17 mouse cellular contexts compared by ENCODE assay signal in the genomic region with DNA sequence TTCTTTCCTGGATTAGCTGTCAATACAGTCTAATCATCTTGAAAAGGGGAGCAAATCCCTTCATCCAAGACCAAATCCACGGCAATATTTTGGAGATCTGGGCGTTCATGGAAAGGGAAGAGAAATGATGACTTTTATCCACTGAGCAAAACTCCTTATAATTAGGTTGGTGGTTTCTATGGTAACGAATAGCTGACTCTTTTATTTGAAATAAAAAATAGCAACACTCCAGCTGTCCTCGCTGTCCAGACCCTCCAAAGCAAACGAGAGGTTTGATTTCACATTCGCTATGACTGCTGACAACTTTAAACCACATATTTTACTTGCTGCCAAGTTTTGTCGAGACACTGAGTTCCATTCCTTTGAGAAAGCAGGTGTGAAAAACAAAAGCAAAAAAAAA.
"Had no signal": no experiment of that assay in that cellular context is flagged by ENCODE, and none has a peak within 500 bp of the region (broad histone marks: within the 10 kb centered on the region; RNA-seq: fewer than 3 reads in every experiment).

No protein-coding gene starts in this region.

- H3K4me3 ChIP-seq: limb, embryonic 10.5 days; liver, embryonic 15.5 days; lung, embryonic 15.5 days; megakaryocyte, embryonic 14.5 days; neural tube, embryonic 15.5 days had no signal

- H3K9ac ChIP-seq: liver, embryonic 15.5 days; lung, embryonic 15.5 days; neural tube, embryonic 15.5 days had no signal

- DNase-seq: kidney, adult 9 months; kidney, postnatal 10 days; kidney, postnatal 4 days; lung, postnatal 14 days; right cerebral cortex, adult 18-20 months; right cerebral cortex, postnatal 25 days; thymus, adult 18-20 months; thymus, postnatal 14 days had no signal

- H3K27ac ChIP-seq: limb, embryonic 10.5 days; liver, embryonic 15.5 days; lung, embryonic 15.5 days; macrophage; neural tube, embryonic 15.5 days; stomach, postnatal 0 days had no signal

- H3K36me3 ChIP-seq: limb, embryonic 10.5 days; liver, embryonic 15.5 days; lung, embryonic 15.5 days; neural tube, embryonic 15.5 days had no signal

- H3K27me3 ChIP-seq: liver, embryonic 15.5 days; lung, embryonic 15.5 days; megakaryocyte, embryonic 14.5 days; neural tube, embryonic 15.5 days had no signal

- H3K4me2 ChIP-seq: liver, embryonic 11.5 days; liver, embryonic 15.5 days; lung, embryonic 15.5 days; midbrain, embryonic 11.5 days; neural tube, embryonic 15.5 days had no signal

- H3K4me1 ChIP-seq: limb, embryonic 10.5 days; liver, embryonic 15.5 days; lung, embryonic 15.5 days; megakaryocyte, embryonic 14.5 days; neural tube, embryonic 15.5 days had no signal

- H3K9me3 ChIP-seq: limb, embryonic 10.5 days; liver, embryonic 15.5 days; lung, embryonic 15.5 days; neural tube, embryonic 15.5 days had no signal
